Mouse (Mus musculus) hindbrain, embryonic 11.5 days (tissue): Measurements from ENCODE around the gene Nupr1l. TPM values are rescaled to one million over a fixed set of nuclear protein-coding genes. Genes with fewer than 3 reads are reported as not detected.
"Not testable (repeated sequence)": the region's sequence is repeated elsewhere in the genome, so short reads cannot be mapped to it uniquely, and the experiment has no call there.

Experiments
- ATAC-seq: fragments of 200-750 bp; cut with Nextera tagmentation; 2 replicates; pipeline ENCODE4 v1.8.0; 2017; ENCODE audit warnings: mild to moderate bottlenecking, moderate TSS enrichment, moderate library complexity; ENCODE audit not compliant: low FRiP score
- DNase-seq: peaks from one replicate; pipeline ENCODE4 v3.0.0-alpha.2; 2015; ENCODE audit warnings: low spot score
- H3K27ac ChIP-seq: fragments of 300-500 bp; sonication (generic); 2 replicates; pipeline ENCODE4 v1.5.1; 2014; ENCODE audit warnings: mild to moderate bottlenecking, low read depth, low read length
- H3K27me3 ChIP-seq: fragments of 300-500 bp; sonication (generic); 2 replicates; pipeline ENCODE4 v1.6.1; 2014; ENCODE audit warnings: mild to moderate bottlenecking, low read length, moderate library complexity, mixed read lengths; ENCODE audit not compliant: control insufficient read depth, insufficient read depth
- H3K36me3 ChIP-seq: fragments of 300-500 bp; sonication (generic); 2 replicates; pipeline ENCODE4 v1.6.1; 2014; ENCODE audit warnings: mild to moderate bottlenecking, low read length, moderate library complexity, mixed read lengths; ENCODE audit not compliant: control insufficient read depth, insufficient read depth
- H3K4me1 ChIP-seq: fragments of 300-500 bp; sonication (generic); replicated peaks from 2 replicates; pipeline ENCODE4 v1.6.1; 2014; ENCODE audit warnings: low read length, mixed read lengths; ENCODE audit not compliant: control insufficient read depth, insufficient read depth
- H3K4me2 ChIP-seq: fragments of 300-500 bp; sonication (generic); replicated peaks from 2 replicates; pipeline ENCODE4 v1.6.1; 2014; ENCODE audit warnings: mild to moderate bottlenecking, low read depth, low read length
- H3K4me3 ChIP-seq: fragments of 300-500 bp; sonication (generic); 2 replicates; pipeline ENCODE4 v1.5.1; 2014; ENCODE audit warnings: low read depth, low read length
- H3K9ac ChIP-seq: fragments of 300-500 bp; sonication (generic); 2 replicates; pipeline ENCODE4 v1.6.1; 2014; ENCODE audit warnings: low read depth, low read length
- H3K9me3 ChIP-seq: fragments of 300-500 bp; sonication (generic); 2 replicates; pipeline ENCODE4 v1.6.1; 2016; ENCODE audit warnings: low read length; ENCODE audit not compliant: control insufficient read depth
- WGBS: fragments of 180-500 bp; shearing (Covaris S2); extraction: QIAGEN DNeasy Blood & Tissue Kit; methylation state at CpG from one replicate; pipeline ENCODE4 v1.1.7; 2014; 5-methylcytosine and 5-hydroxymethylcytosine counted together
- polyA plus RNA-seq: library from polyadenylated mRNA; unstranded; fragments of >200 nt; fragmentation: Nextera tagmentation; extraction: Ambion mirVana; gene quantifications from 2 replicates; pipeline ENCODE4 v1.2.1, GENCODE M21; 2014

The Nupr1l gene
- polyA plus RNA-seq, 1 experiment from 2014 or later = 5.7 TPM

GRCm38 (mm10) chr5:129877731-129878455 lies 30.4 kb upstream of the Nupr1l start:
- WGBS = 75% methylated on average over 9 of the region's 9 CpGs
- Histone ChIP-seq H3K9ac (no peak overlapping the region), H3K36me3 (peaks cover 12% of the 10 kb centered on the region), H3K9me3 (no peaks in the 10 kb centered on the region), H3K4me1 (no peaks in the 10 kb centered on the region), H3K4me2 (no peak overlapping the region), H3K4me3 (no peak overlapping the region), H3K27ac (no peak overlapping the region), H3K27me3 (no peaks in the 10 kb centered on the region)
- DNase-seq (no peak), ATAC-seq (no peak)

GRCm38 (mm10) chr5:129878946-129879345 lies 29.4 kb upstream of the Nupr1l start:
- DNase-seq = peak; percentile 36
- no peak overlapping the region for H3K9ac ChIP-seq
- ATAC-seq = no peak
- H3K4me3 ChIP-seq = no peak overlapping the region
- no peak overlapping the region for H3K27ac ChIP-seq
- no peaks in the 10 kb centered on the region for H3K4me1 ChIP-seq
- H3K36me3 ChIP-seq = peaks cover 16% of the 10 kb centered on the region
- H3K27me3 ChIP-seq = no peaks in the 10 kb centered on the region
- H3K4me2 ChIP-seq = no peak overlapping the region
- WGBS = 64% methylated on average over 2 of the region's 2 CpGs
- no peaks in the 10 kb centered on the region for H3K9me3 ChIP-seq

GRCm38 (mm10) chr5:129879888-129880287 lies 28.5 kb upstream of the Nupr1l start:
- H3K36me3 ChIP-seq = peaks cover 16% of the 10 kb centered on the region
- H3K27ac ChIP-seq = no peak overlapping the region
- no peaks in the 10 kb centered on the region for H3K27me3 ChIP-seq
- no peak overlapping the region for H3K4me2 ChIP-seq
- WGBS = 70% methylated on average over 3 of the region's 3 CpGs
- no peak overlapping the region for H3K9ac ChIP-seq
- H3K9me3 ChIP-seq = no peaks in the 10 kb centered on the region
- DNase-seq (no peak), ATAC-seq (no peak)
- H3K4me1 ChIP-seq = no peaks in the 10 kb centered on the region
- no peak overlapping the region for H3K4me3 ChIP-seq

- Histone ChIP-seq H3K27me3 (no peaks in the 10 kb centered on the region), H3K4me2 (peak overlapping the region; percentile 66), H3K4me1 (no peaks in the 10 kb centered on the region; the same call in 1 of the 2 replicates), H3K9ac (peak overlapping the region; percentile 91), H3K9me3 (no peaks in the 10 kb centered on the region), H3K27ac (peak overlapping the region; percentile 90), H3K36me3 (peaks cover 7% of the 10 kb centered on the region), H3K4me3 (peak overlapping the region; percentile 82)
- no peak for ATAC-seq
- WGBS = 34% methylated on average over 10 of the region's 10 CpGs
- DNase-seq = peak; percentile 34
These were observed 22.1 kb upstream of the Nupr1l start for GRCm38 (mm10) chr5:129886271-129886670.

- peak within 1 kb of the TSS; percentile 91 for H3K9ac ChIP-seq
- under 1% methylated on average over 46 of the region's 46 CpGs for WGBS
- H3K9me3 ChIP-seq = no peaks in the 10 kb centered on the region
- DNase-seq = peak; percentile 96
- peak within 1 kb of the TSS; percentile 90 for H3K27ac ChIP-seq
- peaks cover 4% of the 10 kb centered on the region; the same call in 1 of the 2 replicates for H3K36me3 ChIP-seq
- peak within 1 kb of the TSS; percentile 82 for H3K4me3 ChIP-seq
- peak; percentile 100 for ATAC-seq
- H3K4me1 ChIP-seq = no peaks in the 10 kb centered on the region; the same call in 1 of the 2 replicates
- H3K4me2 ChIP-seq = peak within 1 kb of the TSS; percentile 66
- H3K27me3 ChIP-seq = no peaks in the 10 kb centered on the region
These were observed 21.3 kb upstream of the Nupr1l start, which contains the start of gene Chchd2 for GRCm38 (mm10) chr5:129886911-129887636. Chchd2 (minus strand) TSS chr5:129887470.

GRCm38 (mm10) chr5:129890390-129890789 lies 17.9 kb upstream of the Nupr1l start:
- H3K36me3 ChIP-seq, H3K9me3 ChIP-seq, H3K27me3 ChIP-seq, H3K27ac ChIP-seq, DNase-seq, H3K9ac ChIP-seq, H3K4me2 ChIP-seq, H3K4me3 ChIP-seq, H3K4me1 ChIP-seq, ATAC-seq: not testable (repeated sequence)
- 88% methylated on average over 4 of the region's 7 CpGs for WGBS

GRCm38 (mm10) chr5:129895198-129896088 lies 12.9 kb upstream of the Nupr1l start, which contains the start of gene Zbed5:
Zbed5 (plus strand) TSS chr5:129895723.
- DNase-seq (peak; percentile 90), ATAC-seq (peak; percentile 98)
- 2% methylated on average over 44 of the region's 44 CpGs for WGBS
- Histone ChIP-seq H3K9ac (peak within 1 kb of the TSS; percentile 55), H3K27me3 (no peaks in the 10 kb centered on the region), H3K9me3 (no peaks in the 10 kb centered on the region), H3K4me1 (no peaks in the 10 kb centered on the region), H3K4me2 (peak within 1 kb of the TSS; percentile 64), H3K4me3 (peak within 1 kb of the TSS; percentile 50), H3K27ac (no peak within 1 kb of the TSS), H3K36me3 (no peaks in the 10 kb centered on the region)

GRCm38 (mm10) chr5:129898449-129898848 lies 9.9 kb upstream of the Nupr1l start, which contains the start of gene Phkg1:
Phkg1 (minus strand) TSS chr5:129898549.
- Histone ChIP-seq H3K27ac (no peak within 1 kb of the TSS), H3K4me3 (no peak within 1 kb of the TSS), H3K9me3 (no peaks in the 10 kb centered on the region), H3K4me1 (no peaks in the 10 kb centered on the region), H3K27me3 (no peaks in the 10 kb centered on the region), H3K36me3 (no peaks in the 10 kb centered on the region), H3K4me2 (no peak within 1 kb of the TSS), H3K9ac (no peak within 1 kb of the TSS)
- WGBS = 100% methylated on average over 1 of the region's 1 CpGs
- no peak for ATAC-seq
- no peak for DNase-seq
